Comparison of ENCODE assay signal across 18 mouse cellular contexts in genomic region chr6:94628787-94629186, GRCm38 (mm10).
DNase-seq lines count a peak whose midpoint lies in the region; ATAC-seq and TF ChIP-seq lines count a peak whose summit lies in the region.
"Had no signal": no experiment of that assay in that cellular context is flagged by ENCODE, and none has a peak within 500 bp of the region (broad histone marks: within the 10 kb centered on the region; RNA-seq: fewer than 3 reads in every experiment).

No protein-coding gene starts in this region.

- ATAC-seq in heart, postnatal 0 days (ENCODE audit: insufficient read depth, low read depth) = peak; percentile 36
- ATAC-seq in heart, embryonic 12.5 days (ENCODE audit: insufficient number of reproducible peaks, low FRiP score) = no peak
- ATAC-seq in neural tube, embryonic 13.5 days (ENCODE audit: low read depth) = no peak
- ATAC-seq in kidney, embryonic 16.5 days (ENCODE audit: low FRiP score, low TSS enrichment) = no peak
- ATAC-seq: forebrain, postnatal 0 days; intestine, embryonic 15.5 days had no signal

- TF ChIP-seq EP300 in heart, postnatal 0 days (IDR thresholded peaks at IDR 0.05; ENCODE audit: low read depth) = no peak

- H3K9me3 ChIP-seq in heart, postnatal 0 days (replicated peaks; ENCODE audit: control insufficient read depth, low read length) = no peaks in the 10 kb centered on the region
- no peaks in the 10 kb centered on the region for H3K9me3 ChIP-seq in heart, embryonic 12.5 days (replicated peaks)
- H3K9me3 ChIP-seq in neural tube, embryonic 13.5 days = no peaks in the 10 kb centered on the region
- no peaks in the 10 kb centered on the region for H3K9me3 ChIP-seq in kidney, embryonic 16.5 days (ENCODE audit: low read length)
- H3K9me3 ChIP-seq: embryonic facial prominence, embryonic 12.5 days; intestine, embryonic 15.5 days; kidney, embryonic 15.5 days had no signal

- no peak overlapping the region for H3K27ac ChIP-seq in heart, postnatal 0 days (ENCODE audit: low read depth)
- H3K27ac ChIP-seq in heart, embryonic 12.5 days (ENCODE audit: poor library complexity, severe bottlenecking) = no peak overlapping the region
- 0 out of 2 replicates have a peak overlapping the region, but pooled peaks have one; percentile 15 for H3K27ac ChIP-seq in neural tube, embryonic 13.5 days (replicated peaks)
- H3K27ac ChIP-seq in kidney, embryonic 16.5 days (ENCODE audit: low read length) = no peak overlapping the region
- H3K27ac ChIP-seq: intestine, embryonic 15.5 days; kidney, embryonic 15.5 days had no signal

- DNase-seq in heart, postnatal 0 days (ENCODE audit: low spot score) = no peak
- DNase-seq in neural tube, embryonic 10.5 days (ENCODE audit: extremely low spot score, low spot score) = no peak
- DNase-seq in lung, postnatal 14 days = peak; percentile 46
- DNase-seq in urinary bladder, postnatal 10 days (ENCODE audit: low spot score) = no peak
- DNase-seq: adrenal gland, postnatal 10 days; cerebellum, adult 11 months; forebrain, postnatal 0 days; heart, postnatal 10 days; left cerebral cortex, postnatal 4 days; retina, postnatal 1 day; right cerebral cortex, postnatal 4 days; thymus, postnatal 36 days had no signal

- WGBS in heart, postnatal 0 days = 55% methylated on average over 6 of the region's 6 CpGs
- 78% methylated on average over 6 of the region's 6 CpGs for WGBS in heart, embryonic 12.5 days
- 55% methylated on average over 6 of the region's 6 CpGs for WGBS in neural tube, embryonic 13.5 days
- 68% methylated on average over 6 of the region's 6 CpGs for WGBS in kidney, embryonic 16.5 days

- H3K27me3 ChIP-seq in heart, postnatal 0 days (ENCODE audit: control insufficient read depth, insufficient read depth, low read length) = no peaks in the 10 kb centered on the region
- no peaks in the 10 kb centered on the region for H3K27me3 ChIP-seq in heart, embryonic 12.5 days (replicated peaks)
- H3K27me3 ChIP-seq in neural tube, embryonic 13.5 days = no peaks in the 10 kb centered on the region
- no peaks in the 10 kb centered on the region for H3K27me3 ChIP-seq in kidney, embryonic 16.5 days (ENCODE audit: insufficient read depth, low read length)
- H3K27me3 ChIP-seq: intestine, embryonic 15.5 days; kidney, embryonic 15.5 days had no signal

- H3K36me3 ChIP-seq in heart, postnatal 0 days (replicated peaks; ENCODE audit: control insufficient read depth, insufficient read depth, low read length) = peaks cover 30% of the 10 kb centered on the region
- H3K36me3 ChIP-seq in heart, embryonic 12.5 days = peaks cover 40% of the 10 kb centered on the region
- H3K36me3 ChIP-seq in neural tube, embryonic 13.5 days = peaks cover 13% of the 10 kb centered on the region; the same call in 1 of the 2 replicates
- peaks cover 2% of the 10 kb centered on the region; the same call in 1 of the 2 replicates for H3K36me3 ChIP-seq in kidney, embryonic 16.5 days (ENCODE audit: insufficient read depth, low read length)

- no peak overlapping the region for H3K4me2 ChIP-seq in heart, postnatal 0 days (ENCODE audit: low read depth, low read length)
- no peak overlapping the region for H3K4me2 ChIP-seq in heart, embryonic 12.5 days
- no peak overlapping the region for H3K4me2 ChIP-seq in neural tube, embryonic 13.5 days
- H3K4me2 ChIP-seq in kidney, embryonic 16.5 days (replicated peaks; ENCODE audit: low read depth, low read length) = no peak overlapping the region
- H3K4me2 ChIP-seq: embryonic facial prominence, embryonic 12.5 days; intestine, embryonic 15.5 days; kidney, embryonic 15.5 days had no signal

- TF ChIP-seq CTCF in heart, postnatal 0 days (IDR thresholded peaks at IDR 0.05; ENCODE audit: low read depth) = no peak

- H3K4me3 ChIP-seq in heart, postnatal 0 days (ENCODE audit: low read depth, low read length) = no peak overlapping the region
- no peak overlapping the region for H3K4me3 ChIP-seq in heart, embryonic 12.5 days
- H3K4me3 ChIP-seq in neural tube, embryonic 13.5 days = no peak overlapping the region
- no peak overlapping the region for H3K4me3 ChIP-seq in kidney, embryonic 16.5 days (ENCODE audit: low read length)
- H3K4me3 ChIP-seq: embryonic facial prominence, embryonic 12.5 days; intestine, embryonic 15.5 days; kidney, embryonic 15.5 days had no signal

- no peak overlapping the region for H3K9ac ChIP-seq in heart, postnatal 0 days (replicated peaks; ENCODE audit: low read depth, low read length)
- H3K9ac ChIP-seq in heart, embryonic 12.5 days = no peak overlapping the region
- no peak overlapping the region for H3K9ac ChIP-seq in neural tube, embryonic 13.5 days
- no peak overlapping the region for H3K9ac ChIP-seq in kidney, embryonic 16.5 days (replicated peaks; ENCODE audit: low read length)
- H3K9ac ChIP-seq: embryonic facial prominence, embryonic 12.5 days; forebrain, postnatal 0 days; intestine, embryonic 15.5 days; kidney, embryonic 15.5 days had no signal

- 0 out of 2 replicates have a peak, but pooled peaks cover 6% of the 10 kb centered on the region for H3K4me1 ChIP-seq in heart, postnatal 0 days (ENCODE audit: control insufficient read depth, insufficient read depth)
- peaks cover 36% of the 10 kb centered on the region for H3K4me1 ChIP-seq in heart, embryonic 12.5 days (replicated peaks)
- H3K4me1 ChIP-seq in neural tube, embryonic 13.5 days (replicated peaks) = peaks cover 79% of the 10 kb centered on the region
- H3K4me1 ChIP-seq in kidney, embryonic 16.5 days (ENCODE audit: insufficient read depth, low read length) = peaks cover 25% of the 10 kb centered on the region
